Mouse (Mus musculus) brain, adult 2 months (tissue): ENCODE measurements around the gene Prkch.

ENCODE experiments used
- DNase-seq: peaks from one replicate; pipeline ENCODE4 v3.0.0; 2011; ENCODE audit warnings: low read depth, low spot score

Gene Prkch

DNA sequence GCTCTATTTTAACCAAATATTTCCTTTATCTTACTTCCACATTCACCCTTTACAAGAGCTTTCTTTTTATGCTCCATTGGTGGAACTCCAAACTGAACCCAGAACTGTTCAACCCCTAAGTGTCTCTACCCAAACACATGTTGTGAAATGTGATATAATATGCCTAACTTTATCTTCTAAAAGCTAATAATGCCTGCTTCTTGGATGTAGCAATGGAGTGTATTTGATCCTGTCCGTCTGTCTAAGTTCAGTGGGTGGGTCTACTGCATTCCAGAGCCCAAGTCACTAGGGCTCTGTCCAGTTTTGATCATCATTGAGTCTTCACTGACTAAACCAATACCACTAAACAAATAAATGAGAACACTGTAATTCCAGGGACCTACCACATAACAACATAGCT lies 240.2 kb downstream of the Prkch start:
- DNase-seq = no peak
